Mouse (Mus musculus) cortical plate, adult 2 months (tissue): ENCODE measurements around the gene Shisal2a.

Experiments used
- CTCF ChIP-seq: fragments of 200-500 bp; IDR thresholded peaks from 2 replicates; pipeline ENCODE4 v1.5.1; 2011; ENCODE audit warnings: mild to moderate bottlenecking, control low read depth, low read length; ENCODE audit not compliant: insufficient read depth; ENCODE audit errors: extremely low read depth
- POLR2A ChIP-seq: fragments of 200-500 bp; IDR thresholded peaks from 2 replicates; pipeline ENCODE4 v1.6.1; 2011; ENCODE audit warnings: mild to moderate bottlenecking, low read length, control low read depth; ENCODE audit not compliant: insufficient read depth; ENCODE audit errors: extremely low read depth

DNA sequence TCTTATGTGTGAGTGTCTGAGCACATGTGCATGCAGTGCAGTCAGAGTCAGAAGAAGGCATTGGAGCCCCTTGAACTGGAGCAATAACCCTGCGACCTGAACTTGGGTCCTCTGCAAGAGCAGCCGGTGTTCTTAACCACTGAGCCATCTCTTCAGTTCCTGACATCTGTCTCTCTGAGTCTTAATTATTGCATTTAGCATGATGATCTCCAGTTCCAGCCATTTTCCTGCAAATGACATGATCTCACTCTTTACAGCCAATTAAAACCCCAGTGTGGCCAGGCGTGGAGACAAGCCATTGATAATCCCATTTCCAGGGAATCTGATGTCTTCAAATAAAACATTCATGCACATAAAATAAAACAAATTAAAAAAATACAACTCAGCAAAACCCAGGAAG lies 5.6 kb upstream of the Shisal2a start:
- TF ChIP-seq CTCF (no peak), POLR2A (no peak)
